Mouse (Mus musculus) erythroblast, embryonic 14.5 days (primary cell): Measurements from ENCODE around the gene Htr5a. TPM values are rescaled to one million over a fixed set of nuclear protein-coding genes. Genes with fewer than 3 reads are reported as not detected.
A peak's percentile ranks its signal among the peaks of the same experiment; 100 is the strongest.

Experiments used
- H3K27me3 ChIP-seq: 2 replicates; pipeline ENCODE4 v1.6.1; 2012; ENCODE audit warnings: inconsistent platforms; ENCODE audit not compliant: control insufficient read depth
- H3K36me3 ChIP-seq: 2 replicates; pipeline ENCODE4 v1.6.1; 2012; ENCODE audit warnings: mild to moderate bottlenecking, inconsistent platforms; ENCODE audit not compliant: control insufficient read depth
- H3K4me1 ChIP-seq: 2 replicates; pipeline ENCODE4 v1.6.1; 2012; ENCODE audit warnings: inconsistent platforms; ENCODE audit not compliant: control insufficient read depth
- H3K4me3 ChIP-seq: replicated peaks from 2 replicates; pipeline ENCODE3; 2012; ENCODE audit warnings: moderate library complexity, mild to moderate bottlenecking, inconsistent platforms
- H3K9me3 ChIP-seq: 2 replicates; pipeline ENCODE4 v1.6.1; 2012; ENCODE audit warnings: low read length, inconsistent platforms, mixed read lengths; ENCODE audit not compliant: control insufficient read depth
- GATA1 ChIP-seq: IDR thresholded peaks from 2 replicates; pipeline ENCODE4 v1.6.1; 2012; ENCODE audit warnings: low read length, inconsistent platforms, mixed read lengths
- TAL1 ChIP-seq: IDR thresholded peaks from 3 replicates; pipeline ENCODE4 v1.6.1; 2012; ENCODE audit warnings: low read length, inconsistent platforms, mixed read lengths
- polyA plus RNA-seq: library from polyadenylated mRNA; stranded (reverse); fragments of >175 nt; gene quantifications from 2 replicates; pipeline ENCODE4 v1.2.3, GENCODE M21; 2012

Htr5a gene
- polyA plus RNA-seq: not detected in 2 replicates

GRCm38 (mm10) chr5:27841701-27842295 is at the start of gene Htr5a:
Gene Htr5a (plus strand): TSS chr5:27842149.
- TF ChIP-seq GATA1 (no peak), TAL1 (no peak)
- no peak within 1 kb of the TSS for H3K4me3 ChIP-seq
- H3K4me1 ChIP-seq: no peaks in the 10 kb centered on the region
- H3K36me3 ChIP-seq: no peaks in the 10 kb centered on the region
- H3K27me3 ChIP-seq: peaks cover 15% of the 10 kb centered on the region
- no peaks in the 10 kb centered on the region for H3K9me3 ChIP-seq

GRCm38 (mm10) chr5:27792173-27792470 is 49.8 kb upstream of the Htr5a start:
- no peak for TF ChIP-seq TAL1
- TF ChIP-seq GATA1: no peak
- Histone ChIP-seq H3K4me1 (peaks cover 43% of the 10 kb centered on the region), H3K27me3 (peaks cover 5% of the 10 kb centered on the region), H3K4me3 (peak overlapping the region; percentile 99), H3K36me3 (peaks cover 29% of the 10 kb centered on the region), H3K9me3 (no peaks in the 10 kb centered on the region)

- Histone ChIP-seq H3K27me3 (peaks cover 5% of the 10 kb centered on the region), H3K4me1 (peaks cover 43% of the 10 kb centered on the region), H3K9me3 (no peaks in the 10 kb centered on the region), H3K36me3 (peaks cover 24% of the 10 kb centered on the region), H3K4me3 (peak overlapping the region; percentile 99)
- no peak for TF ChIP-seq GATA1
- TF ChIP-seq TAL1: no peak
Measured at GRCm38 (mm10) chr5:27792531-27793205, 49.3 kb upstream of the Htr5a start.

- Histone ChIP-seq H3K36me3 (peaks cover 11% of the 10 kb centered on the region), H3K4me3 (no peak overlapping the region), H3K27me3 (peaks cover 8% of the 10 kb centered on the region), H3K9me3 (no peaks in the 10 kb centered on the region), H3K4me1 (peaks cover 41% of the 10 kb centered on the region)
- TF ChIP-seq GATA1 (no peak), TAL1 (no peak)
Measured at GRCm38 (mm10) chr5:27793923-27794322, 48.0 kb upstream of the Htr5a start.

- Histone ChIP-seq H3K9me3 (no peaks in the 10 kb centered on the region; the same call in 1 of the 2 replicates), H3K36me3 (no peaks in the 10 kb centered on the region), H3K27me3 (no peaks in the 10 kb centered on the region), H3K4me3 (no peak overlapping the region), H3K4me1 (no peaks in the 10 kb centered on the region)
- TF ChIP-seq TAL1 (no peak), GATA1 (no peak)
Measured at GRCm38 (mm10) chr5:27814282-27814681, 27.7 kb upstream of the Htr5a start.

GRCm38 (mm10) chr5:27818840-27819672 is 22.9 kb upstream of the Htr5a start:
- TF ChIP-seq GATA1 (no peak), TAL1 (no peak)
- no peaks in the 10 kb centered on the region for H3K27me3 ChIP-seq
- no peaks in the 10 kb centered on the region for H3K9me3 ChIP-seq
- H3K4me3 ChIP-seq: no peak overlapping the region
- H3K36me3 ChIP-seq: no peaks in the 10 kb centered on the region
- H3K4me1 ChIP-seq: no peaks in the 10 kb centered on the region

GRCm38 (mm10) chr5:27821161-27821560 is 20.8 kb upstream of the Htr5a start:
- no peaks in the 10 kb centered on the region for H3K36me3 ChIP-seq
- H3K9me3 ChIP-seq: no peaks in the 10 kb centered on the region
- H3K4me1 ChIP-seq: no peaks in the 10 kb centered on the region
- no peak for TF ChIP-seq GATA1
- no peak for TF ChIP-seq TAL1
- no peak overlapping the region for H3K4me3 ChIP-seq
- H3K27me3 ChIP-seq: no peaks in the 10 kb centered on the region

GRCm38 (mm10) chr5:27827971-27828370 is 14.0 kb upstream of the Htr5a start:
- no peaks in the 10 kb centered on the region for H3K9me3 ChIP-seq
- H3K4me1 ChIP-seq: no peaks in the 10 kb centered on the region
- no peaks in the 10 kb centered on the region for H3K36me3 ChIP-seq
- H3K27me3 ChIP-seq: no peaks in the 10 kb centered on the region
- H3K4me3 ChIP-seq: no peak overlapping the region
- TF ChIP-seq TAL1 (no peak), GATA1 (no peak)

GRCm38 (mm10) chr5:27835096-27835495 is 6.9 kb upstream of the Htr5a start:
- Histone ChIP-seq H3K4me3 (no peak overlapping the region), H3K9me3 (no peaks in the 10 kb centered on the region), H3K4me1 (no peaks in the 10 kb centered on the region), H3K27me3 (no peaks in the 10 kb centered on the region), H3K36me3 (no peaks in the 10 kb centered on the region)
- TF ChIP-seq TAL1 (no peak), GATA1 (no peak)
